Mouse (Mus musculus): ENCODE data around the gene Slc7a14.

- TF ChIP-seq POLR2A (IDR thresholded peaks at IDR 0.05; ENCODE audit: control insufficient read depth in 1 of 2, insufficient read depth in 1 of 2, low read depth in 1 of 2, low read length in 2 of 2, poor library complexity in 1 of 2), result no peak
- no peak for TF ChIP-seq CTCF (IDR thresholded peaks at IDR 0.05 in 2 of 3, conservative IDR thresholded peaks at IDR 0.05 in 1 of 3; ENCODE audit: control insufficient read depth in 1 of 3, insufficient read depth in 1 of 3, low read depth in 2 of 3, low read length in 3 of 3, poor library complexity in 1 of 3, severe bottlenecking in 1 of 3)
- TF ChIP-seq MAZ (IDR thresholded peaks at IDR 0.05; ENCODE audit: low read depth, low read length), result no peak
- TF ChIP-seq MAX (IDR thresholded peaks at IDR 0.05; ENCODE audit: low read length), result no peak
- no peak for TF ChIP-seq USF2 (IDR thresholded peaks at IDR 0.05; ENCODE audit: borderline replicate concordance in 1 of 2, insufficient read depth in 1 of 2, low read depth in 1 of 2, low read length in 2 of 2)
- TF ChIP-seq ZNF384 (IDR thresholded peaks at IDR 0.05; ENCODE audit: low read depth, low read length), result no peak
- no peak for TF ChIP-seq GATA1 (IDR thresholded peaks at IDR 0.05; ENCODE audit: low read depth, low read length)
- TF ChIP-seq MAFK (IDR thresholded peaks at IDR 0.05; ENCODE audit: borderline replicate concordance, low read depth, low read length), result no peak
- TF ChIP-seq ZC3H11A (IDR thresholded peaks at IDR 0.05; ENCODE audit: low read depth, low read length), result no peak
- TF ChIP-seq KAT2A (conservative IDR thresholded peaks at IDR 0.05; ENCODE audit: low read depth, low read length), result no peak
- TF ChIP-seq UBTF (IDR thresholded peaks at IDR 0.05; ENCODE audit: borderline replicate concordance, insufficient read depth, low read depth, low read length), result no peak
- no peak for TF ChIP-seq TAL1 (IDR thresholded peaks at IDR 0.05; ENCODE audit: low read length)
These were observed 42.3 kb downstream of the Slc7a14 start for GRCm38 (mm10) chr3:31267921-31268320.
